Mouse (Mus musculus) inflammation-experienced regulatory T-cells, adult 6 months (primary cell): ENCODE measurements around the gene Galnt10. TPM values are rescaled to one million over a fixed set of nuclear protein-coding genes. Genes with fewer than 3 reads are reported as not detected.

Source experiments
- ATAC-seq: one replicate; pipeline ENCODE4 v1.8.0; 2017
- polyA plus RNA-seq, 3 experiments: library from polyadenylated mRNA; unstranded; fragments of 100-300 nt; shearing (Covaris generic); gene quantifications; one replicate each; pipeline ENCODE4 v1.2.1; 2017

The Galnt10 gene
- polyA plus RNA-seq = 1 to 10 TPM; 2.8 to 5.2 (median 4.6) TPM

GRCm38 (mm10) chr11:57645018-57645559, at the start of gene Galnt10:
TSS of gene Galnt10 (plus strand) at chr11:57645442.
- peak; percentile 90 for ATAC-seq

GRCm38 (mm10) chr11:57595899-57596298, 49.3 kb upstream of the Galnt10 start:
- no peak for ATAC-seq

GRCm38 (mm10) chr11:57598161-57598560, 47.1 kb upstream of the Galnt10 start:
- no peak for ATAC-seq

GRCm38 (mm10) chr11:57599304-57599703, 45.9 kb upstream of the Galnt10 start:
- no peak for ATAC-seq

GRCm38 (mm10) chr11:57600113-57600512, 45.1 kb upstream of the Galnt10 start:
- no peak for ATAC-seq

GRCm38 (mm10) chr11:57600621-57601121, 44.6 kb upstream of the Galnt10 start:
- ATAC-seq = no peak

- no peak for ATAC-seq
Observed at GRCm38 (mm10) chr11:57601806-57602455, 43.3 kb upstream of the Galnt10 start.

GRCm38 (mm10) chr11:57605086-57605485, 40.2 kb upstream of the Galnt10 start:
- ATAC-seq = no peak

- ATAC-seq = no peak
Observed at GRCm38 (mm10) chr11:57605660-57606059, 39.6 kb upstream of the Galnt10 start.

- ATAC-seq = no peak
Observed at GRCm38 (mm10) chr11:57614502-57614901, 30.7 kb upstream of the Galnt10 start.

- no peak for ATAC-seq
Observed at GRCm38 (mm10) chr11:57615286-57615685, 30.0 kb upstream of the Galnt10 start.

GRCm38 (mm10) chr11:57615871-57616270, 29.4 kb upstream of the Galnt10 start:
- ATAC-seq = no peak

GRCm38 (mm10) chr11:57617526-57618264, 27.5 kb upstream of the Galnt10 start:
- ATAC-seq = no peak

GRCm38 (mm10) chr11:57621472-57621871, 23.8 kb upstream of the Galnt10 start:
- ATAC-seq = no peak

- no peak for ATAC-seq
Observed at GRCm38 (mm10) chr11:57621876-57622275, 23.4 kb upstream of the Galnt10 start.

- ATAC-seq = no peak
Observed at GRCm38 (mm10) chr11:57624490-57624893, 20.8 kb upstream of the Galnt10 start.

GRCm38 (mm10) chr11:57625465-57625864, 19.8 kb upstream of the Galnt10 start:
- no peak for ATAC-seq

- no peak for ATAC-seq
Observed at GRCm38 (mm10) chr11:57627086-57627735, 18.0 kb upstream of the Galnt10 start.

GRCm38 (mm10) chr11:57631805-57632485, 13.3 kb upstream of the Galnt10 start:
- no peak for ATAC-seq

GRCm38 (mm10) chr11:57633006-57633405, 12.2 kb upstream of the Galnt10 start:
- ATAC-seq = no peak

- no peak for ATAC-seq
Observed at GRCm38 (mm10) chr11:57633975-57634585, 11.2 kb upstream of the Galnt10 start.

GRCm38 (mm10) chr11:57635148-57635547, 10.1 kb upstream of the Galnt10 start:
- no peak for ATAC-seq
